Mouse (Mus musculus) lung, postnatal 10 days (tissue): Measurements from ENCODE around the gene Eaf2.

Experiments
- DNase-seq: peaks from one replicate; pipeline ENCODE4 v3.0.0; 2021

The Eaf2 gene

GRCm38 (mm10) chr16:36828820-36829219 is 46.0 kb downstream of the Eaf2 start:
- no peak for DNase-seq

- DNase-seq, result peak; percentile 81
Observed at GRCm38 (mm10) chr16:36828054-36828786, 46.6 kb downstream of the Eaf2 start, which contains the start of gene Iqcb1. Gene Iqcb1, plus strand, starts transcription at chr16:36828385.

GRCm38 (mm10) chr16:36827611-36828053 is 47.2 kb downstream of the Eaf2 start:
- DNase-seq, result no peak

GRCm38 (mm10) chr16:36821474-36821873 is 53.3 kb downstream of the Eaf2 start:
- peak; percentile 33 for DNase-seq

GRCm38 (mm10) chr16:36820747-36821146 is 54.1 kb downstream of the Eaf2 start:
- DNase-seq, result no peak

GRCm38 (mm10) chr16:36820016-36820415 is 54.8 kb downstream of the Eaf2 start:
- DNase-seq, result no peak

GRCm38 (mm10) chr16:36817321-36817926 is 57.4 kb downstream of the Eaf2 start:
- DNase-seq, result peak; percentile 83

GRCm38 (mm10) chr16:36816916-36817315 is 57.9 kb downstream of the Eaf2 start:
- no peak for DNase-seq

- DNase-seq, result no peak
Observed at GRCm38 (mm10) chr16:36813680-36814079, 61.1 kb downstream of the Eaf2 start.

- DNase-seq, result no peak
Observed at GRCm38 (mm10) chr16:36808616-36809015, 66.2 kb downstream of the Eaf2 start.

GRCm38 (mm10) chr16:36802361-36802760 is 72.4 kb downstream of the Eaf2 start:
- DNase-seq, result no peak

- DNase-seq, result no peak
Observed at GRCm38 (mm10) chr16:36798334-36798733, 76.5 kb downstream of the Eaf2 start.

- DNase-seq, result no peak
Observed at GRCm38 (mm10) chr16:36794976-36795375, 79.8 kb downstream of the Eaf2 start.

GRCm38 (mm10) chr16:36790166-36790565 is 84.6 kb downstream of the Eaf2 start:
- DNase-seq, result no peak

GRCm38 (mm10) chr16:36786466-36786865 is 88.3 kb downstream of the Eaf2 start:
- no peak for DNase-seq

- DNase-seq, result peak; percentile 41
Observed at GRCm38 (mm10) chr16:36784594-36785313, 90.0 kb downstream of the Eaf2 start, which contains the start of gene Slc15a2. Gene Slc15a2, minus strand, starts transcription at chr16:36784962.

GRCm38 (mm10) chr16:36784146-36784545 is 90.7 kb downstream of the Eaf2 start:
- no peak for DNase-seq

GRCm38 (mm10) chr16:36775658-36776057 is 99.1 kb downstream of the Eaf2 start:
- DNase-seq, result no peak

GRCm38 (mm10) chr16:36772996-36773395 is 101.8 kb downstream of the Eaf2 start:
- DNase-seq, result no peak

GRCm38 (mm10) chr16:36771703-36772102 is 103.1 kb downstream of the Eaf2 start:
- DNase-seq, result no peak

- DNase-seq, result no peak
Observed at GRCm38 (mm10) chr16:36771244-36771643, 103.6 kb downstream of the Eaf2 start.

- peak; percentile 29 for DNase-seq
Observed at GRCm38 (mm10) chr16:36770830-36771229, 104.0 kb downstream of the Eaf2 start.

GRCm38 (mm10) chr16:36770191-36770771 is 104.5 kb downstream of the Eaf2 start:
- DNase-seq, result peak; percentile 10
